Mouse (Mus musculus) MEL (cell line): Measurements from ENCODE around the gene Aco1. TPM values are rescaled to one million over a fixed set of nuclear protein-coding genes. Genes with fewer than 3 reads are reported as not detected.

Source experiments
- DNase-seq: peaks from one replicate; pipeline ENCODE4 v3.0.0; 2011; ENCODE audit warnings: low read depth, low spot score
- H3K27ac ChIP-seq: 2 replicates; pipeline ENCODE4 v1.5.1; 2012; ENCODE audit warnings: low read depth, mild to moderate bottlenecking, control low read depth, low read length, moderate library complexity; ENCODE audit not compliant: control insufficient read depth
- H3K27me3 ChIP-seq, 2 experiments: fragments of 150-350 bp in 1 of 2; sonication (generic) in 1 of 2; 2 replicates each; pipeline ENCODE4 v1.6.1; 2012; ENCODE audit warnings: low read length in 2 of 2, mild to moderate bottlenecking in 2 of 2, improper control_type of control experiment in 1 of 2, moderate library complexity in 1 of 2; ENCODE audit not compliant: insufficient read depth in 2 of 2, control insufficient read depth in 1 of 2
- H3K36me3 ChIP-seq, 2 experiments: 2 replicates each; pipeline ENCODE4 v1.6.1; 2012 to 2014; ENCODE audit warnings: low read length in 2 of 2, improper control_type of control experiment in 1 of 2, inconsistent platforms in 1 of 2, mild to moderate bottlenecking in 1 of 2; ENCODE audit not compliant: insufficient read depth in 2 of 2, control insufficient read depth in 1 of 2
- H3K4me1 ChIP-seq, 2 experiments: fragments of 150-350 bp in 1 of 2; sonication (generic) in 1 of 2; 2 replicates each; pipeline ENCODE4 v1.6.1; 2012; ENCODE audit warnings: low read length in 2 of 2, improper control_type of control experiment in 1 of 2, mild to moderate bottlenecking in 1 of 2; ENCODE audit not compliant: insufficient read depth in 2 of 2, control insufficient read depth in 1 of 2
- H3K4me3 ChIP-seq, 2 experiments: fragments of 150-350 bp in 1 of 2; sonication (generic) in 1 of 2; 2 replicates each; pipeline ENCODE4 v1.5.1; 2012; ENCODE audit warnings: low read depth in 2 of 2, low read length in 2 of 2, mild to moderate bottlenecking in 2 of 2, moderate library complexity in 2 of 2, control low read depth in 1 of 2, improper control_type of control experiment in 1 of 2; ENCODE audit not compliant: control insufficient read depth in 1 of 2, insufficient read depth in 1 of 2
- H3K79me2 ChIP-seq: 2 replicates; pipeline ENCODE4 v1.6.1; 2012; ENCODE audit warnings: mild to moderate bottlenecking, low read length, moderate library complexity; ENCODE audit not compliant: control insufficient read depth, poor library complexity, insufficient read depth
- H3K9ac ChIP-seq: 2 replicates; pipeline ENCODE4 v1.6.1; 2012; ENCODE audit warnings: low read depth, mild to moderate bottlenecking, control low read depth, low read length, moderate library complexity; ENCODE audit not compliant: control insufficient read depth, poor library complexity, severe bottlenecking
- H3K9me3 ChIP-seq: fragments of 150-350 bp; sonication (generic); replicated peaks from 2 replicates; pipeline ENCODE4 v1.6.1; 2012; ENCODE audit warnings: mild to moderate bottlenecking, low read length, improper control_type of control experiment, moderate library complexity; ENCODE audit not compliant: insufficient read depth
- BHLHE40 ChIP-seq: IDR thresholded peaks from 2 replicates; pipeline ENCODE4 v1.6.1; 2012; ENCODE audit warnings: low read depth, mild to moderate bottlenecking, inconsistent platforms, low read length, improper control_type of control experiment, borderline replicate concordance
- CHD2 ChIP-seq: IDR thresholded peaks from 2 replicates; pipeline ENCODE4 v1.6.1; 2011; ENCODE audit warnings: low read length, improper control_type of control experiment
- CTCF ChIP-seq, 3 experiments: IDR thresholded peaks in 2 of 3; conservative IDR thresholded peaks in 1 of 3; 2 replicates each; pipeline ENCODE4 v1.5.1; 2011 to 2012; ENCODE audit warnings: low read length in 3 of 3, low read depth in 2 of 3, mild to moderate bottlenecking in 2 of 3, improper control_type of control experiment in 1 of 3, inconsistent platforms in 1 of 3, mixed read lengths in 1 of 3, moderate library complexity in 1 of 3; ENCODE audit not compliant: control insufficient read depth in 1 of 3, insufficient read depth in 1 of 3, poor library complexity in 1 of 3, severe bottlenecking in 1 of 3
- ELF1 ChIP-seq: IDR thresholded peaks from 2 replicates; pipeline ENCODE4 v1.6.1; 2014; ENCODE audit warnings: low read depth, mild to moderate bottlenecking, inconsistent platforms, low read length, improper control_type of control experiment, moderate library complexity
- HCFC1 ChIP-seq: IDR thresholded peaks from 2 replicates; pipeline ENCODE4 v1.6.1; 2012; ENCODE audit warnings: low read depth, mild to moderate bottlenecking, inconsistent platforms, low read length, improper control_type of control experiment, moderate library complexity
- JUND ChIP-seq: IDR thresholded peaks from 2 replicates; pipeline ENCODE4 v1.6.1; 2011; ENCODE audit warnings: low read depth, mild to moderate bottlenecking, improper control_type of control experiment, low read length
- KAT2A ChIP-seq: conservative IDR thresholded peaks from 2 replicates; pipeline ENCODE4 v1.6.1; 2012; ENCODE audit warnings: low read depth, low read length, improper control_type of control experiment, inconsistent platforms
- MAFK ChIP-seq: IDR thresholded peaks from 2 replicates; pipeline ENCODE4 v1.6.1; 2011; ENCODE audit warnings: low read depth, mild to moderate bottlenecking, low read length, improper control_type of control experiment, borderline replicate concordance
- MEF2A ChIP-seq: IDR thresholded peaks from 2 replicates; pipeline ENCODE4 v1.6.1; 2014; ENCODE audit warnings: low read depth, mild to moderate bottlenecking, inconsistent platforms, low read length, improper control_type of control experiment; ENCODE audit not compliant: poor library complexity, insufficient replicate concordance, severe bottlenecking; ENCODE audit errors: extremely low read depth
- MYB ChIP-seq: IDR thresholded peaks from 2 replicates; pipeline ENCODE4 v1.6.1; 2011; ENCODE audit warnings: mild to moderate bottlenecking, low read depth, low read length, improper control_type of control experiment
- MYC ChIP-seq: IDR thresholded peaks from 2 replicates; pipeline ENCODE4 v1.6.1; 2011; ENCODE audit warnings: low read depth, mild to moderate bottlenecking, low read length, improper control_type of control experiment, moderate library complexity
- NELFE ChIP-seq: IDR thresholded peaks from 2 replicates; pipeline ENCODE4 v1.6.1; 2011; ENCODE audit warnings: low read depth, low read length, improper control_type of control experiment
- NRF1 ChIP-seq: IDR thresholded peaks from 2 replicates; pipeline ENCODE4 v1.6.1; 2014; ENCODE audit warnings: low read depth, mild to moderate bottlenecking, inconsistent platforms, low read length, improper control_type of control experiment, moderate library complexity; ENCODE audit not compliant: poor library complexity, insufficient read depth, severe bottlenecking
- POLR2AphosphoS2 ChIP-seq: IDR thresholded peaks from 2 replicates; pipeline ENCODE4 v1.6.1; 2011; ENCODE audit warnings: low read length, improper control_type of control experiment
- POLR2AphosphoS5 ChIP-seq: IDR thresholded peaks from 2 replicates; pipeline ENCODE4 v1.6.1; 2012; ENCODE audit warnings: low read depth, borderline replicate concordance, mild to moderate bottlenecking, inconsistent platforms, low read length, moderate library complexity, mixed read lengths
- RAD21 ChIP-seq: IDR thresholded peaks from 2 replicates; pipeline ENCODE4 v1.6.1; 2011; ENCODE audit warnings: mild to moderate bottlenecking, low read depth, low read length, improper control_type of control experiment
- SMC3 ChIP-seq: IDR thresholded peaks from 2 replicates; pipeline ENCODE4 v1.6.1; 2011; ENCODE audit warnings: low read depth, low read length, improper control_type of control experiment
- TAL1 ChIP-seq: IDR thresholded peaks from 2 replicates; pipeline ENCODE4 v1.6.1; 2012; ENCODE audit warnings: mild to moderate bottlenecking, inconsistent platforms, low read length, moderate library complexity, mixed read lengths
- TBP ChIP-seq: IDR thresholded peaks from 2 replicates; pipeline ENCODE4 v1.8.0; 2011; ENCODE audit warnings: low read depth, low read length, improper control_type of control experiment
- UBTF ChIP-seq: IDR thresholded peaks from 2 replicates; pipeline ENCODE4 v1.6.1; 2012; ENCODE audit warnings: low read depth, mild to moderate bottlenecking, inconsistent platforms, low read length, improper control_type of control experiment, moderate library complexity, borderline replicate concordance; ENCODE audit not compliant: insufficient read depth
- USF2 ChIP-seq, 2 experiments: IDR thresholded peaks; 2 replicates each; pipeline ENCODE4 v1.6.1; 2011 to 2012; ENCODE audit warnings: improper control_type of control experiment in 2 of 2, low read length in 2 of 2, borderline replicate concordance in 1 of 2, inconsistent platforms in 1 of 2, low read depth in 1 of 2, mild to moderate bottlenecking in 1 of 2; ENCODE audit not compliant: insufficient read depth in 1 of 2
- ZC3H11A ChIP-seq: IDR thresholded peaks from 2 replicates; pipeline ENCODE4 v1.6.1; 2012; ENCODE audit warnings: low read depth, mild to moderate bottlenecking, inconsistent platforms, low read length, improper control_type of control experiment
- ZMIZ1 ChIP-seq: IDR thresholded peaks from 2 replicates; pipeline ENCODE4 v1.6.1; 2012; ENCODE audit warnings: low read depth, mild to moderate bottlenecking, inconsistent platforms, low read length, improper control_type of control experiment, moderate library complexity
- polyA plus RNA-seq, 2 experiments: library from polyadenylated mRNA; stranded (reverse) in 1 of 2; unstranded in 1 of 2; fragments of >175 nt in 1 of 2; fragments of >200 nt in 1 of 2; gene quantifications; 2 replicates each; pipeline versions ENCODE4 v1.2.1 to v1.2.4; 2012; ENCODE audit warnings: low replicate concordance in 2 of 2, low read depth in 1 of 2; ENCODE audit not compliant: insufficient read length in 2 of 2, insufficient read depth in 1 of 2, missing spikeins in 1 of 2
- total RNA-seq: library from RNA; depleted of rRNA; stranded (reverse); fragments of 300-350 nt; gene quantifications from 2 replicates; pipeline ENCODE4 v1.2.3, GENCODE M21; 2012

Gene Aco1
- total and polyA plus RNA-seq, 3 experiments = 28.7 to 33.6 TPM; not detected in 1

DNA sequence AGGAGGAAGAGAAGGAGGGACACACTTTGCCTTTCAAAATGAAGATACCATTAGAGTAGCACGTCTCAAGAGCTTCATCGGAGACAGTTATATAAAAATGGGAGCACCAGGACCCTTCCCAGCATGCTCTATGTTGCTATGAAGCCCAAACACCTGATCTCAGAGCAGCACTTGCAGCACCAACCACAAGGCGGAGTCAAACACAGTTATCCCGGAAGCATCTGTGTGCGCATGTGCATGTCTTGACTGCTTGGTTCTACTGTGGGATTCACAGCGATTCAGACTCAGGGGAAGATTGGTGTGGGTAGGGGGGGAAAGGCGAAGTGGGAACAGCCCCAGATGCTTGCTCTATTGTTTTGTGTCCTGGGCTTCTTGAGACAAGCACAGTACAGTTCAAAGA lies 75.5 kb downstream of the Aco1 start:
- Histone ChIP-seq H3K27me3 (no peaks in the 10 kb centered on the region), H3K27ac (no peak overlapping the region), H3K9me3 (no peaks in the 10 kb centered on the region), H3K79me2 (no peaks in the 10 kb centered on the region), H3K9ac (no peak overlapping the region), H3K36me3 (no peaks in the 10 kb centered on the region), H3K4me3 (no peak overlapping the region), H3K4me1 (peaks cover 0 to 4% of the 10 kb centered on the region in 2 experiments; a peak in 1 of 4 replicates)
- TF ChIP-seq TBP (no peak), RAD21 (peak; percentile 48), NELFE (no peak), NRF1 (peak; percentile 58; the same call in 1 of the 2 replicates), TAL1 (no peak), ELF1 (peak; percentile 60; the same call in 1 of the 2 replicates), SMC3 (peak; percentile 48), ZC3H11A (peak; percentile 20; the same call in 1 of the 2 replicates), CTCF (IDR thresholded peaks at IDR 0.05 in 2 of 3, conservative IDR thresholded peaks at IDR 0.05 in 1 of 3; ENCODE audit: control insufficient read depth in 1 of 3, insufficient read depth in 1 of 3, low read depth in 2 of 3, low read length in 3 of 3, poor library complexity in 1 of 3, severe bottlenecking in 1 of 3) (peak; percentile 39 to 62 (median 42)), BHLHE40 (no peak)
- peak; percentile 71 for DNase-seq

GRCm38 (mm10) chr4:40220437-40220836 lies 77.6 kb downstream of the Aco1 start:
- H3K4me3 ChIP-seq = no peak overlapping the region
- H3K27me3 ChIP-seq = no peaks in the 10 kb centered on the region
- DNase-seq = no peak
- peaks cover 0 to 4% of the 10 kb centered on the region in 2 experiments; a peak in 1 of 4 replicates for H3K4me1 ChIP-seq
- no peak overlapping the region for H3K27ac ChIP-seq
- H3K9me3 ChIP-seq = no peaks in the 10 kb centered on the region
- H3K79me2 ChIP-seq = no peaks in the 10 kb centered on the region
- TF ChIP-seq JUND = no peak
- TF ChIP-seq RAD21 = no peak
- no peak for TF ChIP-seq KAT2A
- no peak for TF ChIP-seq MAFK
- TF ChIP-seq USF2 (IDR thresholded peaks at IDR 0.05; ENCODE audit: borderline replicate concordance in 1 of 2, insufficient read depth in 1 of 2, low read depth in 1 of 2, low read length in 2 of 2) = no peak
- TF ChIP-seq ZMIZ1 = no peak
- no peak for TF ChIP-seq MYB
- no peak for TF ChIP-seq MYC
- no peak for TF ChIP-seq UBTF
- TF ChIP-seq CHD2 = no peak
- no peak for TF ChIP-seq POLR2AphosphoS5
- TF ChIP-seq POLR2AphosphoS2 = no peak
- TF ChIP-seq HCFC1 = no peak
- no peak for TF ChIP-seq MEF2A
- no peaks in the 10 kb centered on the region for H3K36me3 ChIP-seq
- no peak overlapping the region for H3K9ac ChIP-seq
